Mouse (Mus musculus): ENCODE data around the gene Cdc14b. TPM values are rescaled to one million over a fixed set of nuclear protein-coding genes. Genes with fewer than 3 reads are reported as not detected.
A peak's percentile ranks its signal among the peaks of the same experiment; 100 is the strongest.

Gene Cdc14b
- total and polyA plus RNA-seq, 2 experiments from 2014 or later = 1.2 to 4.6 TPM

GRCm38 (mm10) chr13:64286321-64286720 is 11.2 kb upstream of the Cdc14b start:
- Histone ChIP-seq H3K27me3 (ENCODE audit: insufficient read depth, low read length) (no peaks in the 10 kb centered on the region), H3K9me3 (ENCODE audit: low read length) (no peaks in the 10 kb centered on the region), H3K4me1 (ENCODE audit: insufficient read depth, low read length) (no peaks in the 10 kb centered on the region), H3K4me3 (ENCODE audit: low read depth, low read length) (no peak overlapping the region), H3K4me2 (ENCODE audit: low read depth, low read length, poor library complexity, severe bottlenecking) (no peak overlapping the region), H3K36me3 (ENCODE audit: insufficient read depth, low read length) (no peaks in the 10 kb centered on the region), H3K9ac (replicated peaks; ENCODE audit: low read length, poor library complexity, severe bottlenecking) (no peak overlapping the region), H3K27ac (ENCODE audit: low read depth, low read length) (no peak overlapping the region)
- DNase-seq (ENCODE audit: low spot score) (no peak), ATAC-seq (ENCODE audit: low FRiP score) (no peak)
- TF ChIP-seq CTCF (IDR thresholded peaks at IDR 0.05) = no peak
- 73% methylated on average over 4 of the region's 4 CpGs for WGBS

GRCm38 (mm10) chr13:64284676-64285075 is 9.6 kb upstream of the Cdc14b start:
- DNase-seq (ENCODE audit: low spot score) (no peak), ATAC-seq (ENCODE audit: low FRiP score) (no peak)
- Histone ChIP-seq H3K9ac (replicated peaks; ENCODE audit: low read length, poor library complexity, severe bottlenecking) (no peak overlapping the region), H3K4me3 (ENCODE audit: low read depth, low read length) (no peak overlapping the region), H3K27ac (ENCODE audit: low read depth, low read length) (no peak overlapping the region), H3K4me1 (ENCODE audit: insufficient read depth, low read length) (no peaks in the 10 kb centered on the region), H3K27me3 (ENCODE audit: insufficient read depth, low read length) (no peaks in the 10 kb centered on the region), H3K9me3 (ENCODE audit: low read length) (no peaks in the 10 kb centered on the region), H3K36me3 (ENCODE audit: insufficient read depth, low read length) (no peaks in the 10 kb centered on the region), H3K4me2 (ENCODE audit: low read depth, low read length, poor library complexity, severe bottlenecking) (no peak overlapping the region)
- WGBS = 97% methylated on average over 2 of the region's 2 CpGs
- TF ChIP-seq CTCF (IDR thresholded peaks at IDR 0.05) = peak; percentile 47

- no peaks in the 10 kb centered on the region for H3K4me1 ChIP-seq (ENCODE audit: insufficient read depth, low read length)
- H3K4me2 ChIP-seq (ENCODE audit: low read depth, low read length, poor library complexity, severe bottlenecking) = no peak overlapping the region
- H3K4me3 ChIP-seq (ENCODE audit: low read depth, low read length) = no peak overlapping the region
- H3K27me3 ChIP-seq (ENCODE audit: insufficient read depth, low read length) = peaks cover under 1% of the 10 kb centered on the region; the same call in 1 of the 2 replicates
- WGBS = 92% methylated on average over 5 of the region's 5 CpGs
- no peak for DNase-seq (ENCODE audit: low spot score)
- no peaks in the 10 kb centered on the region for H3K9me3 ChIP-seq (ENCODE audit: low read length)
- no peaks in the 10 kb centered on the region for H3K36me3 ChIP-seq (ENCODE audit: insufficient read depth, low read length)
- TF ChIP-seq CTCF (IDR thresholded peaks at IDR 0.05) = no peak
- no peak overlapping the region for H3K27ac ChIP-seq (ENCODE audit: low read depth, low read length)
- ATAC-seq (ENCODE audit: low FRiP score) = no peak
- no peak overlapping the region for H3K9ac ChIP-seq (replicated peaks; ENCODE audit: low read length, poor library complexity, severe bottlenecking)
Observed at GRCm38 (mm10) chr13:64280940-64281339, 5.8 kb upstream of the Cdc14b start.

GRCm38 (mm10) chr13:64275754-64276127 is 651 bp upstream of the Cdc14b start:
- WGBS = 13% methylated on average over 9 of the region's 9 CpGs
- no peak for TF ChIP-seq CTCF (IDR thresholded peaks at IDR 0.05)
- DNase-seq (ENCODE audit: low spot score) = no peak

GRCm38 (mm10) chr13:64273891-64274844 is 922 bp downstream of the Cdc14b start:
- Histone ChIP-seq H3K4me3 (ENCODE audit: low read depth, low read length) (peak overlapping the region; percentile 75), H3K9me3 (ENCODE audit: low read length) (no peaks in the 10 kb centered on the region), H3K4me2 (ENCODE audit: low read depth, low read length, poor library complexity, severe bottlenecking) (peak overlapping the region; percentile 100), H3K27ac (ENCODE audit: low read depth, low read length) (no peak overlapping the region), H3K36me3 (ENCODE audit: insufficient read depth, low read length) (no peaks in the 10 kb centered on the region), H3K9ac (replicated peaks; ENCODE audit: low read length, poor library complexity, severe bottlenecking) (peak overlapping the region; percentile 61), H3K27me3 (ENCODE audit: insufficient read depth, low read length) (peaks cover 7% of the 10 kb centered on the region), H3K4me1 (ENCODE audit: insufficient read depth, low read length) (peaks cover 5% of the 10 kb centered on the region)
- peak; percentile 69 for ATAC-seq (ENCODE audit: low FRiP score)
- WGBS = under 1% methylated on average over 82 of the region's 95 CpGs
- peak; percentile 23 for DNase-seq (ENCODE audit: low spot score)
- TF ChIP-seq CTCF (IDR thresholded peaks at IDR 0.05) = no peak

More at GRCm38 (mm10) chr13:64275754-64276127, 651 bp upstream of the Cdc14b start:
- Histone ChIP-seq H3K4me2 (ENCODE audit: low read depth, low read length, poor library complexity, severe bottlenecking) (peak overlapping the region; percentile 100), H3K4me3 (ENCODE audit: low read depth, low read length) (peak overlapping the region; percentile 75; the same call in 1 of the 2 replicates), H3K9ac (replicated peaks; ENCODE audit: low read length, poor library complexity, severe bottlenecking) (no peak overlapping the region), H3K27me3 (ENCODE audit: insufficient read depth, low read length) (peaks cover 7% of the 10 kb centered on the region), H3K9me3 (ENCODE audit: low read length) (no peaks in the 10 kb centered on the region), H3K36me3 (ENCODE audit: insufficient read depth, low read length) (no peaks in the 10 kb centered on the region), H3K27ac (ENCODE audit: low read depth, low read length) (no peak overlapping the region), H3K4me1 (ENCODE audit: insufficient read depth, low read length) (peaks cover 5% of the 10 kb centered on the region)
- ATAC-seq (ENCODE audit: low FRiP score) = no peak

- WGBS = 52% methylated on average over 8 of the region's 8 CpGs
- no peak overlapping the region for H3K27ac ChIP-seq (ENCODE audit: low read depth, low read length)
- no peak for DNase-seq (ENCODE audit: low spot score)
- H3K4me1 ChIP-seq (ENCODE audit: insufficient read depth, low read length) = peaks cover 5% of the 10 kb centered on the region
- peak overlapping the region; percentile 100 for H3K4me2 ChIP-seq (ENCODE audit: low read depth, low read length, poor library complexity, severe bottlenecking)
- H3K36me3 ChIP-seq (ENCODE audit: insufficient read depth, low read length) = no peaks in the 10 kb centered on the region
- H3K9ac ChIP-seq (replicated peaks; ENCODE audit: low read length, poor library complexity, severe bottlenecking) = no peak overlapping the region
- ATAC-seq (ENCODE audit: low FRiP score) = no peak
- peak overlapping the region; percentile 75; the same call in 1 of the 2 replicates for H3K4me3 ChIP-seq (ENCODE audit: low read depth, low read length)
- peaks cover 7% of the 10 kb centered on the region for H3K27me3 ChIP-seq (ENCODE audit: insufficient read depth, low read length)
- no peak for TF ChIP-seq CTCF (IDR thresholded peaks at IDR 0.05)
- no peaks in the 10 kb centered on the region for H3K9me3 ChIP-seq (ENCODE audit: low read length)
Observed at GRCm38 (mm10) chr13:64273352-64273751, 1.7 kb downstream of the Cdc14b start.

All from midbrain, postnatal 0 days (tissue).